Mouse (Mus musculus): Measurements from ENCODE around the gene Snx8.

- TF ChIP-seq CTCF (IDR thresholded peaks at IDR 0.05; ENCODE audit: control insufficient read depth, insufficient read depth, low read length) (no peak), POLR2A (IDR thresholded peaks at IDR 0.05; ENCODE audit: borderline replicate concordance, control insufficient read depth, low read depth, low read length) (no peak)
Measured at GRCm38 (mm10) chr5:140379299-140379698, 9.8 kb downstream of the Snx8 start.
